Mouse (Mus musculus) cerebellum, adult 9-11 months (tissue): Measurements from ENCODE around the gene Atp2b2.

Source experiments
- DNase-seq: peaks from one replicate; pipeline ENCODE4 v3.0.0; 2022

Atp2b2 gene

GRCm38 (mm10) chr6:114011976-114012375 is 30.4 kb downstream of the Atp2b2 start:
- DNase-seq, result no peak

GRCm38 (mm10) chr6:114003796-114004195 is 38.6 kb downstream of the Atp2b2 start:
- DNase-seq, result no peak

DNA sequence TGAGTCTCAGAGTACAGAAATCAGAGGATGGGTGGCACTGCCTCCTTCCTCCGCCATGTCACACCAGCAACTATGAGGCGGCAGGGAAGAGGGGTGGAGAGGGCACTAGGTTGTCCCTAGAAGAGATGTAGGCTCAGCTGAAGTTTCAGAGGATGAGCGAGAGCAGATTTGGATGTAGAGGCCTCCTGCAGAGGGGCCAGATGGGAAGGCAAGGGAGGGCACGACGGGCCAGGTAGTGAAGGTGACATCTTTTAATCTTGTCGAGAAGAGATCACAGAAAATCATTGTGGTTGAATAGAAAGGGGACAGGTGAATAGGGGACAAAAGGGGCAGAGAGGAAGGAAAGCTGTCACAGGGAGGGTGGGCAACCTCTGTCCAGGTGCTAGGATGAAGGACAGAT is 41.5 kb downstream of the Atp2b2 start:
- DNase-seq, result peak; percentile 68

DNA sequence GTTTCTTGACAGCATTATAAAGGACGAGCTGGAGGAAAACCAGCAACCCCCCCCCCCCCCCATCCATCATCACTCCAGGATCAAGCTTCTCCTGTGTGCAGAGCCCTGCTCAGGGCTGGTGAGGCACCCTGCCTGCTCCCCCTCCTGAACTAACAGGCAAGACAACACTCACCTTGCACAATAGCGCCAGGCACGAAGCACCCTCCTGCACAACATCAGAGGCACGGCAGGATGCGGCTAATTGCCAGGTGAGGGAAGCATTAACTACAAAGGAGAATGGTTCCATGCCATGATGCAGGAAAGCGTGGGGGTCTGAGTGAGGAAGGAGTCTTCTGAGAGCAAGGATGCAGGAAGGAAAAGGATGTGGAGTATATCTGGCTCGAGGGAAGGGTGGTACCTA is 42.1 kb downstream of the Atp2b2 start:
- DNase-seq, result peak; percentile 68

DNA sequence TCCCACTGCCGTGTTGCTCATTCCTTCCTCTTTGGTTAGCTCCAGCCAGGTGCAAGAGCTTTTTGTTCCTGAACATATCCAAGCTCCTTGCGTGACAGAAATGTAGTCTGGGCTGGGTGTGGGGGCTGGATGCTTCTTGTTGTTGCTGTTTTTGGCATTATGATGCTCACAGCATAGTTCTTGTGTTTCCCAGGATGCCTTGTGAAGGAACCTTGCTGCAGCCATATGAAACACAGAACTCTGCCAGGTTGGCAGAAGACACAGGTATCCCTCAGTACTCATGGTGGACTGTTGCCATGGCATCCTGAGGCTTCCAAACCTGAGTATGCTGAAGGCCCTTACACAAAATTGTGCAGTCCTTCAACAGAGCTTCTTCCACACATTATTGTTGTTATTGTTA is 44.0 kb downstream of the Atp2b2 start:
- peak; percentile 81 for DNase-seq

- DNase-seq, result no peak
Measured at GRCm38 (mm10) chr6:113994176-113994575, 48.2 kb downstream of the Atp2b2 start.

DNA sequence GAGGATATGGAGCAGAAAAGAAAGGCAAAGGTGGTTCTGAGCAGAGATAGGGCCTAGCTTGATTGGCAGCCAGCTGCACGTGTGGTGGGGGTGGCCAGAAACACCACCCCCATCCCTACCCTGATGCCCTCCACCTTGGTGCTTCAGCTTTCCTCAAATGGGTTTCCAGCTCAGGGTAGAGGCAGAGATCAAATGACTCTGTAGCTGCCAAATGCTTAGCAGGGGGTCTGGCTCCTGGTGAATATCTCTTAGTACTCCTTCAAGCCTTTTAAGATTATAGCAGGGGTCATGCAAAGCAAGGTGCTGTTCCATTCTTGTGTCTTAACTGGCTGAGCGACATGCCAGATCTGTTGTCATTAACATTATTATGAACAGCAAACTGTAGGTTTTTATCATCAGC is 50.3 kb downstream of the Atp2b2 start:
- DNase-seq, result no peak

DNA sequence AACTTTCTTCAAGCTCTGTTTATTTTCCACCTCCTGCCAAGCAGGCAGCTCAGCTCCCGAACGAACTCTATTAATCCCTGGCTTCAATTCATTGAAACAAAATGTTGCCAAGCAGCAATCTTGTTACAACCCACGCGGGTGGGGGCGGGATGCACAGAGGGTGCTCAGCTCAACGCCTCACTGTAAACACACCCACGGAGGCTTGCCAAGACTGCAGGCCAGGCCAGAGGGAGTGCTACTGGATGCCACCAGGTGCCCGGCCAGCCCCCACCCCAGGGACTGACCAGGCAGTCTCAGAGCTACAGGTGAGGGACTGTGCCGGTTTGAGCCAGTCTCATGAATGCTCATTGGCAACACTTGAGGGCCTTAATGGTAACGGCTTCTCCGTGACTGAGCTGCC is 50.9 kb downstream of the Atp2b2 start:
- peak; percentile 78 for DNase-seq

DNA sequence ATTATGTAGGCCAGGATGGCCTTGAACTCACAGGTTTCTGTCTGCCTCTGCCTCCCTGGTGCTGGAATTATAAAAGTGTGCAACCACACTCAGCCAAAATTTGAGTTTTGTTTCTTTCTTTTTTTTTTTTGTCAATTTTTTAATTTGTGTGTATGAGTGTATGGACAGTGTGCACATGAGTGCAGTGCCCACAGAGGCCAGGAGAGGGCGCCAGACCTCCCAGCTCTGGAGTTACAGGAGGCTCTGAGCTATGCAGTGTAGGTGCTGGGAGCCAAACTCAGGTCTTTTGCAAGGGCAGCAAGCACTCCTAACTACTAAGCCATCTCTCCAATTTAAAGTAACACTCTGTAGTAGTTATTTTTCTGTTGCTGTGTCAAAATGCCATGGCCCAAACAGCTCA is 52.4 kb downstream of the Atp2b2 start:
- DNase-seq, result no peak

- DNase-seq, result no peak
Measured at GRCm38 (mm10) chr6:113988521-113988920, 53.9 kb downstream of the Atp2b2 start.

GRCm38 (mm10) chr6:113986671-113987070 is 55.7 kb downstream of the Atp2b2 start:
- DNase-seq, result no peak

DNA sequence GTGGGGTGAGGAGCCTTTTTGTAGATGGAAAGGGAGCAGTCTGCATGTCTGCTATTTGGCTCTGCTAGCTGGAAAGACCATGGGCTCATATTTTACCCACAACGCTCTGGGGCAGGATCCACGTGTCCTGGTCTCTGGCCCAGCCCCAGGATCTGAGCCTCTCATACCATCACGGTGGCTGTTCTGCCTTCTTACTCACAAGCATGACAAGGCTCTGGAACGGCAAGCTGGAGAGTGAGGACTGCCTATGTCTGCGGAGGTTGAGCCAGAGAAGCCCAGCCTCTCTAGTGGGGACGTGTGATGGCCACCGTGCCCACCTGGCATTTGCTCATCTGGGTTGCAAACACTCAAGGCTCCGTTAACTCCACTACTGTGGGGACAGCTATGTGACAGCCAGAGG is 63.7 kb downstream of the Atp2b2 start:
- DNase-seq, result peak; percentile 50

DNA sequence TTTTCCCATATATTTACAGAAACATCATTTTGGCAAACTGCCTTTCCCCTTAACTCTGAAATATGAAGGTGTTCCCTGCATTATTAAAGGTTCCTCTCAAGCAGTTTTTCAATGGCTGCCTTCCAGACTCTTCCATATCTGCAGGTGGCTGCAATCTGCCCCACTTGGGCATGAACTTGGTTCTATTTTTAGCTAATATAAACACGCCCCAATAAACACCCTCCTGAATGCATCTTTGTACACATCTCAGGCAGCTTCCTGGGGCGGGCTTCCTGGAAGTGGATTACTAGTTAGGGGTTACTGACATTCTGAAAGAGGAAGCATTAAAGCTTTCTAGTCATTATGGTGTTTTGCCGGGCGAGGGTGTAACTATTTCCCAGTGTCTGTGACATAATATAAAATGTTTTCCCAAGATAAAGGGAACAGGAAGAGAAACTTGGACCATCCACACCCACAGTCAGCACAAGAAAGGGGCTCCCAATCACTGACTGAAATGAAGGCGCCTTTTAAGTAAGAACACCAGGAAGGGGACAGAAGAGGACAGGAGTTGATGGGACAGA is 64.2 kb downstream of the Atp2b2 start:
- DNase-seq, result peak; percentile 81

DNA sequence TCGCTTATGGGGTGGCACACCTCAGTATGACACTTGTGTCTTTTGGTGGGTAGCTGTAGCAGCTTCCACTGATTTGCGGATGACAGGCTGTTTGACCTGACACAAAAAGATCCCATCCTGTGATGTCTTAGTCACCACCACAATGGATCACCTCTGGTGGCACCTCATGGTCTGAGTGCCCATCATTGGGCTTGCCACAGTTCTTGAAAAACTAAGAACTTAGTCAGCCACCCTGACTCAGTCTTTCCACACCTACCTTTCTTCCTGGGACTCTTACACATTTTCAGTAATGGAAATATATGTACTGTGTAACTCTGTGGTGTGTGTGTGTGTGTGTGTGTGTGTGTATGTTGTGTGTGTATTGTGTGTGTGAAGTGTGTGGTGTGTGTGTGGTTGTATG is 71.5 kb downstream of the Atp2b2 start:
- DNase-seq, result no peak

DNA sequence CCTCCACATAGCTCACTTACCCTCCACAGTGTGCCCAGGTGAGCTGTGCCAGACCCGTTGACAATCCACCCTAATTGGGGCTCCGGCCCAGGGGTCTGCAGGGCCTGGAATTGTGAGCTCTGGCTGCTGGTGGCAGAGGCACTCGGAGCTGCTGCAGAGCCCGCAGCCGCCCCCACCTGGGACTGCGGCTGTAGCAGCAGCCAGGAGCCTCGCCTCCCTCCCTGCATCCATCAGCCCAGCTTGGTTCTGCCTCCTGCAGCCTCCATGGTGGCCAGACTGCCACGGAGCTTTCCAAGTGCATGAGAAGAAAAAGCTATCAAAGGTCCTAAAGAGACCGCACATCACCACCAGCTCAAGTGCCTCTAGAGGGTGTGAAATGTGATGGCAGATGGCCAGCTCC is 71.9 kb downstream of the Atp2b2 start:
- no peak for DNase-seq

DNA sequence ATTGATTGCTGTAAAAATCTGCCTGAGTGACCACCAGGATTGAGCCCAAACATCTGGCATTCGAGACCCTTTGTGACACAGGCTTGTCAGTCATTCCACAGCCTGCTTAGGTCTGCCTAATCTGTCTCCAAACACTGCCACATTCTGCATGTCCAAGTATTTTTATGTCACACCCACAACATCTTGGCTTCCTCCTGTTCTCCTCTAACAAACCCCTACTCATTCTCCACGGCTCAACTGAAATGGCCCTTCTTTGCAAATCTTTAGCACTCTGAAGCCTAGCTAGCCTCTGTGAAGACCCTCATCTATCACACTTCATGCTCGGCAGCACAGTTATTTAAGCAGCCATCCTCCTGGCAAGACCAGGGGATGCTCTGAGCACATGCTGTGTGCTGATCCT is 72.7 kb downstream of the Atp2b2 start:
- no peak for DNase-seq

GRCm38 (mm10) chr6:113962811-113963210 is 79.6 kb downstream of the Atp2b2 start:
- no peak for DNase-seq

DNA sequence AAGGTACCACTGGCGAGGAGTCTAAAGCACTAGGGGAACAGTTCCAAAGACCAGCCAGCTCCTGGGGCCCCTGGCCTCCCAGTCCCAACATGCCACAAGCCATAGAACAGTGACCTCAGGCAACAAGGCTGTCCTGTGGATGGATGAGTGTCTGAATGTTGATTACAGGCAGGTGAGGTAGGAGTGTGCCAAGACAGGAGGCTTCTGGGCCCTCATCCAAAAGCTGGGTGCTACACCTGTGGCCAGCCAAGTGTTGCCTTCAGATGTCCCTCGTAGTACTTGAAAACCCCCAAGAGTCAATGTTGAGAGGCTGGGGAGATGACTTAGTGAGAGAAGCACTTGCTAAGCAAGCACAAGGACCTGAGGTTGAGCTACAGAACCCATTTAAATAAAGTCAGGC is 80.8 kb downstream of the Atp2b2 start:
- DNase-seq, result peak; percentile 53

GRCm38 (mm10) chr6:113959336-113959735 is 83.1 kb downstream of the Atp2b2 start:
- DNase-seq, result peak; percentile 95

- DNase-seq, result no peak
Measured at GRCm38 (mm10) chr6:113958714-113959113, 83.7 kb downstream of the Atp2b2 start.

- DNase-seq, result no peak
Measured at GRCm38 (mm10) chr6:113958003-113958402, 84.4 kb downstream of the Atp2b2 start.

DNA sequence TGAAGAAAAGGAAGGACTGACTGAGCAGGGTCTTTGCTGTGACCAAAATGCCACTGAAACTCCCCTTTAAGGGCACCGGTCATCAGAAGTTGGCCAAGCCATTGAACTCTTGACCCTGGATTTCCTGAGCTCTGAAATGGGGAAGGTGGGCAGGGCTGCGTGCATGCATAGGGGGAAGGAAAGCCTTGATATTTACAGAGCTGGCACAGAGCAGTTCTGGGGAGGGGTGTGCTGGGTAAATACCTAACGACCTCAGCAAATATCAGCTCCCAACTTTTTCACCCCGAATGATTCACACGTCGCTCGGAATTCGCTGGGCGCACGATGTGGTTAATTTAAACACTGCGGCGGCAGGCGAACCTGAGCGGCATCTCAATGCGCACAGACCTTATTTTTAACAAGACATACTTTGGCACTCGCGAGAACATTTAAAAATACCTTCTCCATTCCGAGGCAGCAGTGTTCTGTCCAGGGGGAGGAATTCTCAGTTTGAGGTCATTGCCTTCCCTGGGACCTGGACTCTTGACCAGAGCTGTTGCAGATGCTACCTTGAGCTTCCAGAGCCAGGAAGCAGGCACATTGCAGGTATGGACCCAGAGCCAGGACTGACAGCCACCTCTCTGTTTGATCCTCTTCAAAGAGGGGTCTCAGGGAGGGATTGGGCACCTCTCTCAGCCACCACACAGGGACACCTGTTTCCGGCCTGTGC is 85.0 kb downstream of the Atp2b2 start:
- DNase-seq, result no peak

- DNase-seq, result peak; percentile 77
Measured at GRCm38 (mm10) chr6:113947515-113947914, 94.9 kb downstream of the Atp2b2 start.

GRCm38 (mm10) chr6:113942355-113942754 is 100.1 kb downstream of the Atp2b2 start:
- DNase-seq, result no peak

GRCm38 (mm10) chr6:113941324-113941723 is 101.1 kb downstream of the Atp2b2 start:
- peak; percentile 75 for DNase-seq
